In genomic region chr15:11173884-11174470, GRCm38 (mm10) we compare ENCODE assay signal across 15 mouse cellular contexts.
DNase-seq lines count a peak whose midpoint lies in the region; TF ChIP-seq lines count a peak whose summit lies in the region.
"Had no signal": no experiment of that assay in that cellular context is flagged by ENCODE, and none has a peak within 500 bp of the region (broad histone marks: within the 10 kb centered on the region; RNA-seq: fewer than 3 reads in every experiment).

No protein-coding gene starts in this region.

- no peaks in the 10 kb centered on the region for H3K36me3 ChIP-seq in embryonic facial prominence, embryonic 10.5 days (replicated peaks)
- H3K36me3 ChIP-seq: embryonic facial prominence, embryonic 13.5 days; liver, embryonic 12.5 days had no signal

- TF ChIP-seq POLR2A in lung, adult 2 months (IDR thresholded peaks at IDR 0.05; ENCODE audit: borderline replicate concordance, extremely low read depth, low read depth, low read length), result no peak

- no peaks in the 10 kb centered on the region for H3K27me3 ChIP-seq in embryonic facial prominence, embryonic 10.5 days (replicated peaks; ENCODE audit: low read depth, poor library complexity, severe bottlenecking)
- H3K27me3 ChIP-seq: embryonic facial prominence, embryonic 13.5 days; liver, embryonic 12.5 days had no signal

- WGBS in lung, adult 2 months, result 78% methylated on average over 7 of the region's 7 CpGs
- 83% methylated on average over 7 of the region's 7 CpGs for WGBS in embryonic facial prominence, embryonic 10.5 days

- no peaks in the 10 kb centered on the region for H3K9me3 ChIP-seq in embryonic facial prominence, embryonic 10.5 days
- H3K9me3 ChIP-seq: embryonic facial prominence, embryonic 13.5 days; liver, embryonic 12.5 days had no signal

- no peak for TF ChIP-seq CTCF in lung, adult 2 months (IDR thresholded peaks at IDR 0.05; ENCODE audit: insufficient read depth, low read length)

- H3K4me1 ChIP-seq in lung, adult 2 months (ENCODE audit: control insufficient read depth, insufficient read depth, low read length), result peaks cover 4% of the 10 kb centered on the region
- H3K4me1 ChIP-seq in embryonic facial prominence, embryonic 10.5 days, result peaks cover 31% of the 10 kb centered on the region
- H3K4me1 ChIP-seq: liver, embryonic 12.5 days had no signal

- no peak overlapping the region for H3K4me3 ChIP-seq in lung, adult 2 months (replicated peaks; ENCODE audit: extremely low read depth, low read depth, low read length)
- no peak overlapping the region for H3K4me3 ChIP-seq in embryonic facial prominence, embryonic 10.5 days
- H3K4me3 ChIP-seq: embryonic facial prominence, embryonic 13.5 days; left cerebral cortex, adult 2 months; liver, embryonic 12.5 days had no signal

- H3K27ac ChIP-seq in embryonic facial prominence, embryonic 10.5 days (replicated peaks), result peak overlapping the region; percentile 66
- H3K27ac ChIP-seq: embryonic facial prominence, embryonic 13.5 days; left cerebral cortex, adult 2 months; liver, embryonic 12.5 days had no signal

- DNase-seq in cerebellum, postnatal 14 days, result peak; percentile 9 to 10
- no peak for DNase-seq in cerebellum, postnatal 25 days
- DNase-seq in lung, adult 18-20 months, result peak; percentile 12 to 39
- DNase-seq in lung, adult 2 months, result no peak
- DNase-seq in embryonic facial prominence, embryonic 10.5 days (ENCODE audit: low spot score), result no peak
- DNase-seq in lung, postnatal 36 days, result peak; percentile 41
- DNase-seq in right cerebral cortex, adult 18-20 months, result no peak
- DNase-seq in adrenal gland, adult 18-20 months (ENCODE audit: low spot score in 2 of 2), result no peak
- DNase-seq: cerebellum, adult 9-11 months; kidney, adult 2 months; kidney, postnatal 25 days; thymus, postnatal 4 days had no signal

Comparison
In these comparisons a context has a peak if more than half of its experiments do, and no peak if none do; other contexts are left out.
1. DNase-seq: peak in cerebellum, postnatal 14 days (2 of 2), lung, adult 18-20 months (2 of 2) and lung, postnatal 36 days (single experiment); none in cerebellum, postnatal 25 days (0 of 2), lung, adult 2 months (single experiment), embryonic facial prominence, embryonic 10.5 days (single experiment), right cerebral cortex, adult 18-20 months (single experiment) and adrenal gland, adult 18-20 months (0 of 2).